Mouse (Mus musculus): ENCODE measurements around the gene Foxa3.

GRCm38 (mm10) chr7:18989995-18990394 is 33.3 kb downstream of the Foxa3 start:
- TF ChIP-seq CTCF (IDR thresholded peaks at IDR 0.05; ENCODE audit: low read depth, low read length) (no peak), TAL1 (conservative IDR thresholded peaks at IDR 0.05; ENCODE audit: low read depth, low read length) (no peak), POLR2AphosphoS5 (IDR thresholded peaks at IDR 0.05; ENCODE audit: insufficient replicate concordance, low read depth, low read length) (no peak), GATA2 (IDR thresholded peaks at IDR 0.05; ENCODE audit: borderline replicate concordance, low read depth, low read length) (no peak), GATA1 (IDR thresholded peaks at IDR 0.05; ENCODE audit: borderline replicate concordance, low read length) (no peak)
